Mouse (Mus musculus) bone marrow, adult 2 months (tissue): ENCODE results near the gene Oosp2. TPM values are rescaled to one million over a fixed set of nuclear protein-coding genes. Genes with fewer than 3 reads are reported as not detected.
A peak's percentile ranks its signal among the peaks of the same experiment; 100 is the strongest.

Experiments
- H3K27ac ChIP-seq: fragments of 200-500 bp; 2 replicates; pipeline ENCODE4 v1.5.1; 2012; ENCODE audit warnings: low read depth, mild to moderate bottlenecking, control low read depth, inconsistent platforms, low read length; ENCODE audit not compliant: control insufficient read depth, poor library complexity, insufficient read depth
- H3K4me1 ChIP-seq: fragments of 200-500 bp; 2 replicates; pipeline ENCODE4 v1.6.1; 2011; ENCODE audit warnings: low read length; ENCODE audit not compliant: control insufficient read depth, insufficient read depth
- H3K4me3 ChIP-seq: fragments of 200-500 bp; replicated peaks from 2 replicates; pipeline ENCODE3; 2011; ENCODE audit warnings: mild to moderate bottlenecking, low read depth, low read length, control low read depth; ENCODE audit not compliant: control insufficient read depth
- CTCF ChIP-seq: fragments of 200-500 bp; IDR thresholded peaks from 2 replicates; pipeline ENCODE4 v1.5.1; 2011; ENCODE audit warnings: low read length, control low read depth; ENCODE audit not compliant: control insufficient read depth, insufficient read depth
- POLR2A ChIP-seq: fragments of 200-500 bp; IDR thresholded peaks from 2 replicates; pipeline ENCODE4 v1.6.1; 2011; ENCODE audit warnings: low read depth, mild to moderate bottlenecking, control low read depth, low read length, borderline replicate concordance; ENCODE audit not compliant: control insufficient read depth
- WGBS: fragments of 180-500 bp; shearing (Covaris S2); methylation state at CpG from one replicate; pipeline ENCODE4 v1.1.7; 2018; 5-methylcytosine and 5-hydroxymethylcytosine counted together
- polyA plus RNA-seq: library from polyadenylated mRNA; stranded (reverse); fragments of >200 nt; gene quantifications from 2 replicates; pipeline ENCODE4 v1.2.4, GENCODE M21; 2011; ENCODE audit warnings: low replicate concordance; ENCODE audit not compliant: missing spikeins, insufficient read depth, insufficient read length

Oosp2 gene
- polyA plus RNA-seq, 1 experiment = not detected

GRCm38 (mm10) chr19:11640732-11641131, 19.6 kb downstream of the Oosp2 start, which contains the start of gene Ms4a3:
Gene Ms4a3, minus strand, starts transcription at chr19:11640851.
- TF ChIP-seq POLR2A (no peak), CTCF (no peak)
- 27% methylated on average over 1 of the region's 1 CpGs for WGBS

GRCm38 (mm10) chr19:11639038-11639437, 21.3 kb downstream of the Oosp2 start:
- 38% methylated on average over 4 of the region's 4 CpGs for WGBS
- Histone ChIP-seq H3K27ac (no peak overlapping the region), H3K4me3 (peak overlapping the region; percentile 29), H3K4me1 (no peaks in the 10 kb centered on the region; the same call in 1 of the 2 replicates)
- TF ChIP-seq POLR2A = no peak
- no peak for TF ChIP-seq CTCF

More at GRCm38 (mm10) chr19:11640732-11641131, 19.6 kb downstream of the Oosp2 start, which contains the start of gene Ms4a3:
- no peak within 1 kb of the TSS for H3K27ac ChIP-seq
- H3K4me3 ChIP-seq = peak within 1 kb of the TSS; percentile 4
- no peaks in the 10 kb centered on the region; the same call in 1 of the 2 replicates for H3K4me1 ChIP-seq

GRCm38 (mm10) chr19:11635572-11635971, 24.8 kb downstream of the Oosp2 start:
- no peak overlapping the region for H3K4me3 ChIP-seq
- no peak overlapping the region for H3K27ac ChIP-seq
- no peaks in the 10 kb centered on the region; the same call in 1 of the 2 replicates for H3K4me1 ChIP-seq
- TF ChIP-seq CTCF (no peak), POLR2A (no peak)
- WGBS = 3% methylated on average over 5 of the region's 5 CpGs

DNA sequence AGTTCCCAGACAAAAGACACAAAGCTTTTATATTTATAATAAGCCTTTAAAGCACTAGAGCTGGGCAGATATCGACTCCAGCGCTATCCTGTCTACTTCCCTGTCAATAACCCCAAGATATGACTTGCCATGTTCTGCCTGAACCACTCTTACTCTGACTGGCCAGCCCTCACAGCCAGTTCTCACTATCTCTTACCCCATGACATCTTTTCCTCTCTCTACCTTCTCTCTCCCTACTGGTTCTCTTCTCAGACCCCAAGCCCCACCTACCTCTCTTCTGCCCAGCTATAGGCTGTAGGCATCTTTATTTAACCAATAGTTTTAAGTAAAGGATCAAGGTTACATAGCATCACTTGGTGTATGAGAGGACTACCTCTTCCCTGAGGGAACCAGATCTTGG, 26.0 kb downstream of the Oosp2 start:
- H3K4me1 ChIP-seq = no peaks in the 10 kb centered on the region; the same call in 1 of the 2 replicates
- TF ChIP-seq POLR2A (no peak), CTCF (no peak)
- WGBS = 61% methylated on average over 2 of the region's 2 CpGs
- no peak overlapping the region for H3K4me3 ChIP-seq
- H3K27ac ChIP-seq = no peak overlapping the region

- no peaks in the 10 kb centered on the region; the same call in 1 of the 2 replicates for H3K4me1 ChIP-seq
- 79% methylated on average over 1 of the region's 1 CpGs for WGBS
- TF ChIP-seq POLR2A (no peak), CTCF (no peak)
- H3K4me3 ChIP-seq = no peak overlapping the region
- H3K27ac ChIP-seq = no peak overlapping the region
Observed at GRCm38 (mm10) chr19:11633732-11634131, 26.6 kb downstream of the Oosp2 start.

DNA sequence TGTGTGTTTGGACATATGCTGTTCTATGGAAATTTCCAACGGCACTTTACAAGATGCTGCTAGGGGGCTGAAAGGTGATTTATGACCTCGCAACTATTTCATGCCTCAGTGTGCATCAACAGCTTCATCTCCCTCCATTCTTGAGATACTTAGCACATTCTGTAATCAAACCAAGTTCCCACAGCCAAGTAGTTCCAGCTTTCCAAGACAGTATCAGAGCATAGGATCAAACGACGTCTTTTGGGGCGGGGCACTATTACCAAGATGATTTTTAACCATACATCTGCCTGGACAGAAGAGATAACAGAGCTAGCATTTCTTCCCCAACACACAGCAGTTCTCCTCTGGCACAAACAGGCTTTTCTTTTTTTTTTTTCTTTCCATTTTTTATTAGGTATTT, 35.1 kb downstream of the Oosp2 start:
- TF ChIP-seq CTCF = no peak
- no peak for TF ChIP-seq POLR2A
- no peak overlapping the region for H3K27ac ChIP-seq
- H3K4me3 ChIP-seq = no peak overlapping the region
- WGBS = 50% methylated on average over 5 of the region's 5 CpGs
- H3K4me1 ChIP-seq = no peaks in the 10 kb centered on the region

GRCm38 (mm10) chr19:11624800-11625199, 35.6 kb downstream of the Oosp2 start:
- TF ChIP-seq POLR2A (no peak), CTCF (no peak)
- Histone ChIP-seq H3K27ac (no peak overlapping the region), H3K4me1 (no peaks in the 10 kb centered on the region), H3K4me3 (no peak overlapping the region)

- Histone ChIP-seq H3K27ac (no peak within 1 kb of the TSS), H3K4me3 (no peak within 1 kb of the TSS), H3K4me1 (no peaks in the 10 kb centered on the region)
- 56% methylated on average over 2 of the region's 2 CpGs for WGBS
- TF ChIP-seq POLR2A (no peak), CTCF (no peak)
Observed at GRCm38 (mm10) chr19:11623551-11623950, 36.8 kb downstream of the Oosp2 start, which contains the start of gene Ms4a2. Gene Ms4a2, minus strand, starts transcription at chr19:11623719.

DNA sequence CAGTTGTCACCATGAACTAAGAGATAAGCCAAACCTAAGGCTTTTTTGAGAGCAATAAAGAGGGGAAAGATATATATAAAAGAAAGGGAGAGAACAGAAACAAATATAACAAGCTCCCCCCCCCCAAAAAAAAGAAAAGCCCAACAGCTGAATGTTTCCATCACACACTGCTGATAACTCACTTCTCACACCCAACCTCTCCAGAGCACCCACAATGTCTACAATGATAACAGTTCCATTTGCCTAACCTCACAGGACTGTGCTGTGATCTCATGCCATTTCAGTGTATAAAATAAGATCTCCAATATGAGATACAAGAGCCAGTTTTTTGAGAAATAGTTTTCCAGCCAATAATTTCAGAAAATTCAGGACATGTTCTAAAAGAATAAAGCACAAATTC, 42.4 kb downstream of the Oosp2 start:
- H3K27ac ChIP-seq = no peak overlapping the region
- TF ChIP-seq CTCF = no peak
- TF ChIP-seq POLR2A = no peak
- H3K4me3 ChIP-seq = no peak overlapping the region
- H3K4me1 ChIP-seq = no peaks in the 10 kb centered on the region; the same call in 1 of the 2 replicates
